In the genomic region with DNA sequence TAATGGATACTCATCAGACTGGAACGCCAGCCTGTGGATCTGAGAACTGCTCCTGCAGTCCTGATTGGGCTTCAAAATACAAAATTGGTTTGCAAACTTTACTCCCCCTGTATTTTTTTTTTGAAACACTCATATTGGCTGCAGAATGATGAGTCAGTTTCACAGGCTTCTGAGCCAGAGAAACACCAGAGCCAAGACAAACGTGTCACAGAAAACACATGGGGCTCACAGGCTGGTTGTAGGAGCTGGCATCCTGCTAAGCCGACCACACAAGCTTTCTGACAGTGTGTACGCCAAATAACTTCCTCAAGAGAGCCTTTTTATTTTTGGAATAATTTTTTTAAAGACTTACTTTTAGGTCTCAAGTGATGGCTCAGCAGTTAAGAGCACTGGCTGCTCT, we compare ENCODE assay signal across 16 mouse cellular contexts. TPM values are rescaled to one million over a fixed set of nuclear protein-coding genes. Genes with fewer than 3 reads are reported as not detected.
DNase-seq lines count a peak whose midpoint lies in the region; ATAC-seq and TF ChIP-seq lines count a peak whose summit lies in the region.
"Had no signal": no experiment of that assay in that cellular context is flagged by ENCODE, and none has a peak within 500 bp of the region (broad histone marks: within the 10 kb centered on the region; RNA-seq: fewer than 3 reads in every experiment).

No protein-coding gene starts in this region.

- no peaks in the 10 kb centered on the region for H3K36me3 ChIP-seq in C2C12 (ENCODE audit: control insufficient read depth, insufficient read depth)
- no peaks in the 10 kb centered on the region for H3K36me3 ChIP-seq in midbrain, postnatal 0 days (ENCODE audit: insufficient read depth, low read length)
- no peaks in the 10 kb centered on the region for H3K36me3 ChIP-seq in hindbrain, embryonic 16.5 days (ENCODE audit: control insufficient read depth, insufficient read depth, low read length)

- no peaks in the 10 kb centered on the region for H3K9me3 ChIP-seq in midbrain, postnatal 0 days (ENCODE audit: low read length)
- H3K9me3 ChIP-seq in hindbrain, embryonic 16.5 days (ENCODE audit: control insufficient read depth, low read length): no peaks in the 10 kb centered on the region

- no peaks in the 10 kb centered on the region for H3K79me2 ChIP-seq in C2C12 (ENCODE audit: control insufficient read depth, insufficient read depth)

- H3K4me3 ChIP-seq in C2C12 (ENCODE audit: insufficient read depth, poor library complexity, severe bottlenecking): no peak overlapping the region
- no peak overlapping the region for H3K4me3 ChIP-seq in midbrain, postnatal 0 days (ENCODE audit: low read depth, low read length)
- H3K4me3 ChIP-seq in hindbrain, embryonic 16.5 days (ENCODE audit: low read length): no peak overlapping the region

- no peak for ATAC-seq in midbrain, postnatal 0 days (ENCODE audit: low FRiP score)
- ATAC-seq in hindbrain, embryonic 16.5 days: no peak
- ATAC-seq: inflammation-experienced regulatory T-cells, adult 6 months had no signal

- H3ac ChIP-seq in C2C12 (ENCODE audit: control insufficient read depth, insufficient read length, low read depth): no peak overlapping the region

- H3K9ac ChIP-seq in midbrain, postnatal 0 days (replicated peaks; ENCODE audit: low read length, poor library complexity, severe bottlenecking): no peak overlapping the region
- H3K9ac ChIP-seq in hindbrain, embryonic 16.5 days (ENCODE audit: low read depth, low read length): no peak overlapping the region

- no peak overlapping the region for H3K4me2 ChIP-seq in midbrain, postnatal 0 days (ENCODE audit: low read depth, low read length, poor library complexity, severe bottlenecking)
- H3K4me2 ChIP-seq in hindbrain, embryonic 16.5 days (ENCODE audit: low read length): no peak overlapping the region

- TF ChIP-seq CTCF in C2C12 (IDR thresholded peaks at IDR 0.05; ENCODE audit: control insufficient read depth, insufficient read depth, insufficient read length): no peak
- TF ChIP-seq CTCF in midbrain, postnatal 0 days (IDR thresholded peaks at IDR 0.05): no peak

- H3K4me1 ChIP-seq in midbrain, postnatal 0 days (ENCODE audit: insufficient read depth, low read length): no peaks in the 10 kb centered on the region
- H3K4me1 ChIP-seq in hindbrain, embryonic 16.5 days (ENCODE audit: control insufficient read depth, insufficient read depth, low read depth, low read length): no peaks in the 10 kb centered on the region; the same call in 1 of the 2 replicates

- DNase-seq in 3134 (ENCODE audit: extremely low read depth, insufficient read length, low spot score): peak; percentile 51
- DNase-seq in frontal cortex, postnatal 14 days (ENCODE audit: low spot score in 2 of 2): peak; percentile 26 to 33
- peak; percentile 46 to 92 for DNase-seq in left cerebral cortex, postnatal 25 days (ENCODE audit: low spot score in 2 of 2)
- no peak for DNase-seq in midbrain, postnatal 0 days (ENCODE audit: low spot score)
- no peak for DNase-seq in cerebellum, adult 11 months
- DNase-seq: cerebellum, adult 9-10 months; embryo, embryonic 11 days; lung, adult 18-20 months had no signal

- no peak overlapping the region for H3K27ac ChIP-seq in midbrain, postnatal 0 days (ENCODE audit: low read depth, low read length)
- H3K27ac ChIP-seq in hindbrain, embryonic 16.5 days (ENCODE audit: low read depth, low read length): no peak overlapping the region
- H3K27ac ChIP-seq: kidney, postnatal 0 days had no signal

- intact Hi-C loops in left cerebral cortex, postnatal 25 days (cut with DNase I): loop anchor here (5.0 kb wide), 1 partner anchor 118 kb away; no protein-coding TSS in a partner anchor

- no peaks in the 10 kb centered on the region for H3K79me3 ChIP-seq in C2C12 (ENCODE audit: low read depth)

- 79% methylated on average over 4 of the region's 4 CpGs for WGBS in midbrain, postnatal 0 days
- WGBS in hindbrain, embryonic 16.5 days: 75% methylated on average over 4 of the region's 4 CpGs

- H3K27me3 ChIP-seq in C2C12 (ENCODE audit: control insufficient read depth, insufficient read depth, insufficient read length): no peaks in the 10 kb centered on the region
- no peaks in the 10 kb centered on the region for H3K27me3 ChIP-seq in midbrain, postnatal 0 days (ENCODE audit: insufficient read depth, low read length)
- H3K27me3 ChIP-seq in hindbrain, embryonic 16.5 days (replicated peaks; ENCODE audit: control insufficient read depth, insufficient read depth, low read length): no peaks in the 10 kb centered on the region

TF ChIP-seq in C2C12, 6 proteins besides CTCF, POLR2A, EP300 and RAD21:
- no peak for TF ChIP-seq MYOD1 (IDR thresholded peaks at IDR 0.05; ENCODE audit: control insufficient read depth, insufficient read length, low read depth)
- no peak for TF ChIP-seq MYOG (IDR thresholded peaks at IDR 0.05; ENCODE audit: control insufficient read depth, extremely low read depth, insufficient read length)
- TF ChIP-seq MAX (IDR thresholded peaks at IDR 0.05): no peak
- no peak for TF ChIP-seq CEBPB (IDR thresholded peaks at IDR 0.05; ENCODE audit: low read depth)
- TF ChIP-seq USF1 (IDR thresholded peaks at IDR 0.05; ENCODE audit: low read depth): peak; percentile 26
- TF ChIP-seq FOSL1 (IDR thresholded peaks at IDR 0.05; ENCODE audit: insufficient read depth, low read length, poor library complexity, severe bottlenecking): no peak

RNA-seq across cellular contexts. Expression of gene Tmed3, which starts 35.0 kb away (rescaled TPM):
- polyA plus RNA-seq in C2C12 (2012; fragmentation: generic; extraction: Trizol): 75.1 TPM
- 10 to 100 TPM; 29.0 to 31.4 TPM for total RNA-seq in left cerebral cortex, postnatal 25 days (2021)
- 56.5 and 59.3 TPM in 2 replicates for total RNA-seq in midbrain, postnatal 0 days (2014; rRNA removed)
- 57.6 and 62.2 TPM in 2 replicates for polyA plus RNA-seq in midbrain, postnatal 0 days (2015; fragmentation: Nextera tagmentation; extraction: Ambion mirVana)
- polyA plus RNA-seq in hindbrain, embryonic 16.5 days (2015; fragmentation: Nextera tagmentation; extraction: Ambion mirVana): 65.5 and 65.9 TPM in 2 replicates

RNA-seq across cellular contexts. Expression of gene Minar1, which starts 47.0 kb away (rescaled TPM):
- not detected for polyA plus RNA-seq in C2C12 (2012; fragmentation: generic; extraction: Trizol)
- total RNA-seq in left cerebral cortex, postnatal 25 days (2021): 1 to 10 TPM; 5.1 to 6.5 TPM
- total RNA-seq in midbrain, postnatal 0 days (2014; rRNA removed): 17.3 and 17.7 TPM in 2 replicates
- polyA plus RNA-seq in midbrain, postnatal 0 days (2015; fragmentation: Nextera tagmentation; extraction: Ambion mirVana): 3.1 and 3.5 TPM in 2 replicates
- polyA plus RNA-seq in hindbrain, embryonic 16.5 days (2015; fragmentation: Nextera tagmentation; extraction: Ambion mirVana): 4.2 and 6.6 TPM in 2 replicates
- total RNA-seq: megakaryocyte progenitor cell, adult 5-6 weeks; monocyte, adult 5-6 weeks; neutrophil, adult 5-6 weeks had no signal
- polyA plus RNA-seq: inflammation-experienced regulatory T-cells, adult 6 months; kidney, postnatal 0 days; small intestine, adult 2 months had no signal

Comparison
In these comparisons a context has a peak if more than half of its experiments do, and no peak if none do; other contexts are left out.
1. DNase-seq: peak in 3134 (single experiment), frontal cortex, postnatal 14 days (2 of 2) and left cerebral cortex, postnatal 25 days (2 of 2); none in midbrain, postnatal 0 days (single experiment) and cerebellum, adult 11 months (single experiment).